Mouse (Mus musculus): ENCODE data around the gene Atf1.

- TF ChIP-seq CHD2 (IDR thresholded peaks at IDR 0.05; ENCODE audit: low read depth, low read length) (no peak), MAFK (IDR thresholded peaks at IDR 0.05; ENCODE audit: insufficient read depth, low read depth, low read length) (no peak)
These were observed 44.1 kb upstream of the Atf1 start for GRCm38 (mm10) chr15:100183510-100183909.
